Mouse (Mus musculus) fat pad, adult 2 months (tissue): ENCODE results near the gene Cpa2.

Source experiments
- DNase-seq: peaks from one replicate; pipeline ENCODE4 v3.0.0-alpha.2; 2011; ENCODE audit warnings: low read depth, low spot score; ENCODE audit errors: extremely low read depth

The Cpa2 gene

GRCm38 (mm10) chr6:30547656-30548306 is 6.4 kb downstream of the Cpa2 start:
- DNase-seq, result no peak

DNA sequence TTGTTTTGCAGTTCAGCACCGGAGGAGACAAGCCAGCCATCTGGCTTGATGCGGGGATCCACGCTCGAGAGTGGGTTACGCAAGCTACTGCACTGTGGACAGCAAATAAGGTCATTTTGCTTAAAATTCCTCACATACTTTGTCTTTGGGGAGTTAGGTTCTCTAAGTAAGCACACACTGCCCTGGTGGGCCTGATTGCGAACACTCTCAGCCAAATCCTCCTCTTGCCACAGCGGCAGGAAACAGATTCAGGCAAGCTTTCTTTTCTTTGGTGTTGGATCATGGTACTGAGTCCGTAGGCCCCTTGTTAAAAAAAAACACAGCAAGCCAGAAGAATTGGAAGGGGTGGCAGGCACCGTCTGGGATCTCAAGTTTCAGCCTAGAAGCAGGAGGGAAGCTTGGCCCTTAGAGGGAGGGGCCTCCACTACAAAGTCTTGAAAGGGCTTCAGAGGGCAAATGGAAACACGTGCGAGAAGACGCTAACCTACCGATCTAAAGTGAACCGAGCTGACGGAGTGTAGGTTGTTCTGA is 7.9 kb downstream of the Cpa2 start:
- DNase-seq, result no peak

DNA sequence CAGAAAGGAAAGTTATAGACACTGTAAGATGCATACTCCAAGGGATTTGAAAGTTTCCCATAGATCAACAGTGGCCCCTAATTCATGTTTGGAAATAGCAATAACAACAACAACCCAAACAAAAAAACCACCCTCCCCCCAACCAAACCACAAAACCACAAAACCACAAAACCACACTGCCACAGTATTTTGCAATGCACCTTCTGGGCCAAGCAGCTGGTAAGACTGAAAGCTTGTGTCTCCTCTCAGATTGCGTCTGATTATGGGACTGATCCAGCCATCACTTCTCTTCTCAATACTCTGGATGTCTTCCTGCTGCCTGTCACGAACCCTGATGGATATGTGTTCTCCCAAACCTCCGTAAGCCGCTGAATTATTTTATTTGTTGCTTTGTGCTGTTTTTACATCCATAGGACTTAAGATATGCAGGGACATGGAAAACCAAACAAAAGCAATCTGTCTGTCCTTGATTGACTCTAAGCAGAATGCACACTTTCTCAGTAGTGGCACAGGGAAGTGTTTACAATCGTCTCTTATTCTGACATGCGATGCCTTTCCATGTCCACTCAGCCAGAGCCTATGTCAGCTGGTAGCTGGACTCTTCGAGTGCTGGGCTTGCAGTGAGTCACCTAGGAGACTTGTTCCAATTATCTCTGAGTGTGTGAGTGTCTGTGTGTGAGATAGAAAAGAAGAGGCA is 9.3 kb downstream of the Cpa2 start:
- DNase-seq, result no peak

- DNase-seq, result no peak
Observed at GRCm38 (mm10) chr6:30551193-30551515, 9.8 kb downstream of the Cpa2 start.

GRCm38 (mm10) chr6:30551644-30552580 is 10.5 kb downstream of the Cpa2 start:
- no peak for DNase-seq

DNA sequence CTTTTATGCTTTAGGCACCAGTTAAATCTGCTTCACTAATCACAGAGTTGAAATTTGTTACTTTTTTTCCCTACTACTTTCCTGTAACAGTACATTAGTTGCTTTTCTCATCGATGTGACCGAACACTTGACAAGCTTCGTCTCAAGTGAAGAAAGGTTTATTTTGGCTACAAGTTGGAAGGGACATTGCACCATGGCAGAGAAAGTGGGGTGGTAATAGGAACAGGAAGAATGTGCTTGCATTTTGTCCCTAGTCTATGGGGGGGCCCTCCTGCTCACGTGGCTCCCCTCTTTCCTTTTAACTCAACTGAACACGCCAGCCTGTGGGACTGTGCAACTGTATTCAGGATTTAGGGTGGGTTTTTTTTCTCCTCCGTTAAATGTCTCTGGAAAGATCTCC is 11.2 kb downstream of the Cpa2 start:
- DNase-seq, result no peak

DNA sequence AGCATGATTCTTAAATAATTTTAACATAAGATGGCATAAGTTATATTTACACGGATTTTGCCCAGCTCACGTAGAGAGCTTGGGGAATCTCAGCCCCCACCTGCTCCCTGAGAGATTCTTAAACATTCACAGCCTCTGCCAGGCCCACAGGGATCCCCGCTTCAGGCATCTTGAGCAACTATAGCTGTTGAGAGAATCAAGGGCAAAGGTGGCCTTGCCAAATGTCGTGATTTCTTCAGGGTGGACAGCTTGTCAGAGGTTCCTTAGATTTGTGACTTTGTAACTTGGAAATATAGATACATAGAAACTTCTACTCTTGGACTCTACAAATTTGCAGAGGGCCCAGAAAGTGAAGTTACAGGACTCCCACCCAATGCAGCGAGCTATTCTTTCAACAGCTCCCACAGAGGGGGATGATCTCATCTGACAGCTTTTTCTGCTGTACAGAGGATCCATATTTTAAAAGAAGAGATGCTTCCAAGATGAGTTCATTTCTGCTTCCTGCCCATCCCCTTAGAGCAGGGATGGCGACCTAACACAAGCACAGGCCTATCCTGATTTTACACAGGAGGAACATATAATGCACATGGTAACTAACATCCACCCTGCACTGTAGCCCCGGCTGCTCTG is 12.1 kb downstream of the Cpa2 start:
- DNase-seq, result no peak

DNA sequence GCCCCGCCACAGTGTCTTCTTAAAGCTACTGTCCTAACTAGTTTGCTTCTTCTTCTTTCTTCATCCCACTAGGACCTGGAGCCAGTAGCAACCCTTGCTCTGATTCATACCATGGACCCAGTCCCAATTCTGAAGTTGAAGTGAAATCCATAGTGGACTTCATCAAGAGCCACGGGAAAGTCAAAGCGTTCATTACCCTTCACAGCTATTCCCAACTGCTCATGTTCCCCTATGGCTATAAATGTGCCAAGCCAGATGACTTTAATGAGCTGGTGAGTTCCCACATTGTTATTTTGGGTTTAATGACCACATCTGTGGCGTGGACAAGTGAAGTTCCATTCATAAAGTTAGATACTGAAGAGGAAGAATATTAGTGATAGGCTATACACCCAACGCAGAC is 12.7 kb downstream of the Cpa2 start:
- no peak for DNase-seq

- DNase-seq, result no peak
Observed at GRCm38 (mm10) chr6:30554621-30555170, 13.3 kb downstream of the Cpa2 start.

- DNase-seq, result no peak
Observed at GRCm38 (mm10) chr6:30556080-30556479, 14.7 kb downstream of the Cpa2 start.

- DNase-seq, result no peak
Observed at GRCm38 (mm10) chr6:30559726-30560125, 18.3 kb downstream of the Cpa2 start.

DNA sequence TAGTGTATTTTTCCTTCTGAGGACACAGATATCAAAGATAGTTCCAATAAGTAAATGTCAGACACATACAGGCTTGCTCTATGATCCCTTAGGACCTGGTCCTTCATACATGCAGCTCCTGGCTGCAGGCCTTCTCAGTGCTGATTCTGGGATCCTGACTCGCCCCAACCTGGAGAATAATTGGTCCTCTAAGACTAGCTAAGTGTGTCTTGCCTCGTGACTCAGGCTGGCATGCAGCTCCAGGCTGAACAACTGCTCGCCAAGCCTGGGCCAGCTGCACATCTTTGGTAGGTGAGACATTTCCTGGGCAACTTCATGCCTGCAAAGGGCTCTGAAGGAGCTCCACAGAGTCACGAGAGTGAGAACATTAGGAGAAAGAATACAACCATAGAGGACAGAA is 20.8 kb downstream of the Cpa2 start:
- no peak for DNase-seq

DNA sequence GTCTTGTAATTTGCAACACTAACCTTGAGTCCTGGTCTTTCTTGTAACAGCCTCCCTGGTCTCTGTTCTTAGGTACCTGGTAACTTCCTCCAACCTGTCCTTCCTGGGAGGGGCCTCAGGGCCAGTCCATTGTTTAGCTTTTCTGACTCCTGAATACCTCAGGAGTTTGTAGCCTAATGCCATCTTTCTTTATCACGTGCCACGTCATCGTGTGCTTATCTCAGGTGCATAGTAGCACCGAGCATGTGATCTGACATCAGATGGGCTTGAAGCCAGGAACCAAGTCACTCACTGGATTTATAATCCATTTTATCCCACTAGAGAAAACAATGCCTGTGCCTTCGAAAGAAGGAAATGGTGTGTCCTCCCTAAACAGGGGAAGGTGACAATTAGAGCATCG is 22.2 kb downstream of the Cpa2 start:
- DNase-seq, result no peak

GRCm38 (mm10) chr6:30564051-30564450 is 22.7 kb downstream of the Cpa2 start:
- DNase-seq, result no peak

DNA sequence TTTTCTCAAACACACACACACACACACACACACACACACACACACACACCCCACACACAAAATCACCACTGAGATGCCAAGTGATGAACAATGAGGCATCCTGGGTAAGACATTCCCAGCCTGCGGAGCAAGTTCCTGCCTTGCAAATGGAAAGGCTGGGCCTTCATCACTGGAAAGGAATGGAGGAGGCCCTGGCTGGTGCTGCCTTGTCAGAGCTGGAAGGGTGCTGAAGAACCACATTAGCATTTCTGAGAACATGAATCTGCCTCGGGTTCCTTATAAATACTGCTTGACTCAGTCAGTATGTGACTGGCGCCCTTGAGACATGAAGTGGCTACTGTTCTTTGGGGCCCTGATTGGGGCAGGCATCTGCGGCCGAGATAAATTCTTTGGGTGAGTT is 26.7 kb downstream of the Cpa2 start, which contains the start of gene Cpa4:
Cpa4 (plus strand) TSS at position 301 of the 400 bp plus-strand sequence.
- DNase-seq, result no peak

DNA sequence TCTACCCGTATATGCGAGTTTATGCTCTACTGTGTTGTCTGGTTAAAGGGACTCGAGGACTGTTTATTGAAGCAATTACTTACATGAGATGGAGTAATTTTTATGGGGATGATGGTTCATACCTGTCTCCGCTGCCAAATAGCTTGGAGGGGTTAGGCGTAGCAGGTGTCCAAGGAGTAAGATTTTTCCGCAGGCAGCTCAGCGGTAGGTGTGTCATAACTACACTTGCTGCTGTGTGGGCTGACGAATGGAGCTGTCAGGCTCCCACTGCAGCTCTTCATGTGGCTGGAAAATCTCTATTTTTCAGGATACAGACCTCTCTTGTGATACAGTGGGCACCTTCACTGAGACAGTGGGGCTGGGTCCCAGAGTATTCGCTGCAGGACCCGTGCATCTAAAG is 27.9 kb downstream of the Cpa2 start:
- peak; percentile 55 for DNase-seq

DNA sequence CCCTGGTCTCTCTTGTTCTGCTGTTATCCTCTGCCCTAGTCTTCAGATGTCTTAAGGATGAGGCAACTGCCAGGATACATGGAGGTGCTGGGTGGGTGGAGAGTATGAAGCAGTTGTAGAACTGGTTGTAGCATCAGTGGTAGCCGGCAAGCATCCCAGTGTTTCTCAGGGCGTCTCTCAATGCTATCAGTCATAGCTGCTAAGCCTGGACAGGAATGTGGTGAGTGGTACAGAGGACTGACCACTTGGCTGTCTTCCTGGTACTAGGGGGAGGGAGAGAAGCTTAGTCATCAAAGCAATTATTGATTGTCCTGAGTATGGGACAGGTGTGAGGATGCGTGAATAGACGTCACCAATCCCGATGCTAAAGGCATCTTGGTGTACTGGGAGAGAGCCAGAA is 28.6 kb downstream of the Cpa2 start:
- DNase-seq, result no peak

DNA sequence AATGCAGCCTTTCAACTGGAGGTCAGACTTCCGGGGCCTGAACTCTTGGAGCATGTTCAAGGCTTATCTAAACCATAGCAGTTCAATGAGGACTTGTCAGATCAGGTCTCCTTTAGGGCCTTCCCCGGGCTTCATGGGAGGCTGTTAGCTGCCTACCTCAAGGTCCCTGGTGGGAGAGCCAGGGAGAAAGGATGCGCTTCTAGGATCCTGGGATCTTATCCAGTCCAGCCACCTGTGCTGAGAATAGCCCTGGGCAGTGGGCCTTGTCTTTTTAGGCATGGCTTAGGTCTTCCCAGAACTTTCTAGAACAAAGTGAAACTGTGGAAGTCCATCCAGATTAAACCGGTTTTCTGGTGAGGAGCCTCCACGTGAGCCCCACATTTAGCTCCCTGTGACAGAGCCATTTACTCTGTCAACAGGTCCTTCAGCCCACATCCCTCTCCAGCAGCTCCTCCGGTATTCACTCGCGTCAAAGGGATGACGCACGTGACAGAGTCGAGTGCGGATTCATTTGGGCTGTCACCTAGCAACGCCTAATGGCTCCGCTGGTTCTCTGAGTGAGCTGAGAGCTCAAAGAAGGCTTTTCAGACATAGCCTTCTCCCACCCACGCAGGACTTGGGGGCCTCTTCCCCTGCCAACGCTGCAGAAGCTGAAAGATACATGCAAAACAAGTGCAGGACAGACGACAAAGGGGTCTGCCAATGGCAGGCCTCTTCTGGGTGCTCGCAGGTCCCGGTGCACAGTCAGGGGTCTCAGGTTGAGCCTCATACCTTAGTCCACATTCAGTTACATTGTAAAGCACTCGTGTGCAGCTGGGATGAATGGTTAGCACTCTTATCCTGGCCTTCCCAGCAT is 31.3 kb downstream of the Cpa2 start:
- no peak for DNase-seq

DNA sequence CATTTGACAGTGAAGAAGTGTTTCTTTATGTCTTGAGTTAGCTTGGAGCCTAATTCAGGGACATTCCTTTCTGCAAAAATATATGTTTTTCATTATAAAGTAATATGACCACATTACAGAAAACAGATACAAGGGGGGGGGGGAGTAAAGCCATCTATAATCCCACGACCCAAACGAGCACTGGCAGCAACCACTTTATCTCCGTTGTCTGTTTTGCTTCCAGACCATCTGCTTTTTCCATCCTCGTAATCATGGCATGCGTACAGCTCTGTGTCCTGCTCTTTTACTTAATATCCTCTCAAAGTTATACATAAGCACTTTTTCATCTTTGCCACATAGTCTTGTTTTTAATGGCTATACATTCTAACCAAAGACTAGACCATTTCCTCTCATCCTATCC is 32.0 kb downstream of the Cpa2 start:
- DNase-seq, result no peak

GRCm38 (mm10) chr6:30574945-30575344 is 33.6 kb downstream of the Cpa2 start:
- DNase-seq, result no peak
